21 mouse cellular contexts compared by ENCODE assay signal in genomic region chr2:152361193-152361592, GRCm38 (mm10). TPM values are rescaled to one million over a fixed set of nuclear protein-coding genes. Genes with fewer than 3 reads are reported as not detected.
DNase-seq lines count a peak whose midpoint lies in the region; ATAC-seq and TF ChIP-seq lines count a peak whose summit lies in the region.
"Had no signal": no experiment of that assay in that cellular context is flagged by ENCODE, and none has a peak within 500 bp of the region (broad histone marks: within the 10 kb centered on the region; RNA-seq: fewer than 3 reads in every experiment).

No protein-coding gene starts in this region.

- intact Hi-C loops in heart, postnatal 25 days (cut with DNase I): no loop called here

- H3K4me1 ChIP-seq in intestine, postnatal 0 days (replicated peaks; ENCODE audit: control insufficient read depth, insufficient read depth, low read length): no peaks in the 10 kb centered on the region
- H3K4me1 ChIP-seq in intestine, embryonic 15.5 days (replicated peaks): peaks cover 16% of the 10 kb centered on the region
- peaks cover 16% of the 10 kb centered on the region for H3K4me1 ChIP-seq in lung, embryonic 15.5 days

- no peak overlapping the region for H3K4me3 ChIP-seq in intestine, postnatal 0 days (ENCODE audit: low read depth, low read length)
- no peak overlapping the region for H3K4me3 ChIP-seq in intestine, embryonic 15.5 days (replicated peaks)
- no peak overlapping the region for H3K4me3 ChIP-seq in lung, embryonic 15.5 days
- H3K4me3 ChIP-seq: embryonic facial prominence, embryonic 13.5 days; forebrain, embryonic 12.5 days; heart, embryonic 12.5 days; hindbrain, embryonic 10.5 days had no signal

- no peak overlapping the region for H3K9ac ChIP-seq in intestine, postnatal 0 days (ENCODE audit: low read depth, low read length)
- H3K9ac ChIP-seq in intestine, embryonic 15.5 days: no peak overlapping the region
- no peak overlapping the region for H3K9ac ChIP-seq in lung, embryonic 15.5 days
- H3K9ac ChIP-seq: embryonic facial prominence, embryonic 13.5 days; forebrain, embryonic 12.5 days; heart, embryonic 12.5 days; hindbrain, embryonic 14.5 days had no signal

- WGBS in intestine, postnatal 0 days: 89% methylated on average over 8 of the region's 8 CpGs
- 87% methylated on average over 8 of the region's 8 CpGs for WGBS in intestine, embryonic 15.5 days
- 85% methylated on average over 8 of the region's 8 CpGs for WGBS in lung, embryonic 15.5 days

- H3K27ac ChIP-seq in intestine, postnatal 0 days (ENCODE audit: low read depth, low read length): 0 out of 2 replicates have a peak overlapping the region, but pooled peaks have one; percentile 15
- no peak overlapping the region for H3K27ac ChIP-seq in intestine, embryonic 15.5 days
- peak overlapping the region; percentile 54 for H3K27ac ChIP-seq in lung, embryonic 15.5 days
- H3K27ac ChIP-seq: embryonic facial prominence, embryonic 13.5 days; forebrain, embryonic 12.5 days; hindbrain, embryonic 10.5 days; hindbrain, embryonic 14.5 days had no signal

- no peak for TF ChIP-seq CTCF in intestine, postnatal 0 days (IDR thresholded peaks at IDR 0.05; ENCODE audit: low read depth)

- no peak overlapping the region for H3K4me2 ChIP-seq in intestine, postnatal 0 days (replicated peaks; ENCODE audit: low read depth)
- no peak overlapping the region for H3K4me2 ChIP-seq in intestine, embryonic 15.5 days (replicated peaks)
- H3K4me2 ChIP-seq in lung, embryonic 15.5 days: no peak overlapping the region
- H3K4me2 ChIP-seq: embryonic facial prominence, embryonic 13.5 days; forebrain, embryonic 12.5 days; heart, embryonic 12.5 days; hindbrain, embryonic 14.5 days had no signal

- ATAC-seq in intestine, postnatal 0 days: no peak
- ATAC-seq in intestine, embryonic 15.5 days: no peak
- ATAC-seq in lung, embryonic 15.5 days (ENCODE audit: borderline replicate concordance, extremely low read depth, low FRiP score, low TSS enrichment): no peak
- ATAC-seq: forebrain, embryonic 16.5 days had no signal

- no peaks in the 10 kb centered on the region for H3K27me3 ChIP-seq in intestine, postnatal 0 days (replicated peaks; ENCODE audit: control insufficient read depth, insufficient read depth, low read length)
- H3K27me3 ChIP-seq in intestine, embryonic 15.5 days (replicated peaks): no peaks in the 10 kb centered on the region
- H3K27me3 ChIP-seq in lung, embryonic 15.5 days: no peaks in the 10 kb centered on the region
- H3K27me3 ChIP-seq: embryonic facial prominence, embryonic 13.5 days; heart, embryonic 12.5 days had no signal

- peak; percentile 91 for DNase-seq in heart, adult 11 months
- DNase-seq in heart, postnatal 25 days (ENCODE audit: low spot score): no peak
- no peak for DNase-seq in lung, postnatal 36 days
- no peak for DNase-seq in kidney, postnatal 25 days
- DNase-seq: cerebellum, adult 11-12 months; cerebellum, adult 9-11 months; cerebellum, postnatal 36 days had no signal

- H3K36me3 ChIP-seq in intestine, postnatal 0 days (ENCODE audit: control insufficient read depth, insufficient read depth): no peaks in the 10 kb centered on the region
- no peaks in the 10 kb centered on the region for H3K36me3 ChIP-seq in intestine, embryonic 15.5 days
- H3K36me3 ChIP-seq in lung, embryonic 15.5 days: no peaks in the 10 kb centered on the region
- H3K36me3 ChIP-seq: embryonic facial prominence, embryonic 13.5 days; forebrain, embryonic 12.5 days; heart, embryonic 12.5 days; hindbrain, embryonic 10.5 days had no signal

- no peaks in the 10 kb centered on the region for H3K9me3 ChIP-seq in intestine, postnatal 0 days (ENCODE audit: control insufficient read depth)
- H3K9me3 ChIP-seq in intestine, embryonic 15.5 days: no peaks in the 10 kb centered on the region
- H3K9me3 ChIP-seq in lung, embryonic 15.5 days: no peaks in the 10 kb centered on the region
- H3K9me3 ChIP-seq: embryonic facial prominence, embryonic 13.5 days; forebrain, embryonic 12.5 days; hindbrain, embryonic 10.5 days had no signal

RNA-seq across cellular contexts. Expression of gene Nrsn2, which starts 15.2 kb away (rescaled TPM):
- not detected for total RNA-seq in heart, postnatal 25 days (2021)
- polyA plus RNA-seq in intestine, postnatal 0 days (2015; fragmentation: Nextera tagmentation; extraction: Ambion mirVana): 4.1 and 4.7 TPM in 2 replicates
- polyA plus RNA-seq in intestine, embryonic 15.5 days (2015; fragmentation: Nextera tagmentation; extraction: Ambion mirVana): 1.8 and 2.1 TPM in 2 replicates
- polyA plus RNA-seq in lung, embryonic 15.5 days (2015; fragmentation: Nextera tagmentation; extraction: Ambion mirVana): 0.14 and 0.36 TPM in 2 replicates
- total RNA-seq: gastrocnemius, postnatal 14 days; granulocyte monocyte progenitor cell, adult 5-6 weeks; heart, postnatal 10 days; MEL had no signal
- polyA plus RNA-seq: C2C12 had no signal

RNA-seq across cellular contexts. Expression of gene Trib3, which starts 17.4 kb away (rescaled TPM):
- 1 to 10 TPM; 2.2 to 3.0 TPM for total RNA-seq in heart, postnatal 25 days (2021)
- 2.5 and 2.9 TPM in 2 replicates for polyA plus RNA-seq in intestine, postnatal 0 days (2015; fragmentation: Nextera tagmentation; extraction: Ambion mirVana)
- 4.3 and 4.9 TPM in 2 replicates for polyA plus RNA-seq in intestine, embryonic 15.5 days (2015; fragmentation: Nextera tagmentation; extraction: Ambion mirVana)
- polyA plus RNA-seq in lung, embryonic 15.5 days (2015; fragmentation: Nextera tagmentation; extraction: Ambion mirVana): 4.1 and 5.0 TPM in 2 replicates
- total RNA-seq: granulocyte monocyte progenitor cell, adult 5-6 weeks had no signal

RNA-seq across cellular contexts. Expression of gene Rbck1, which starts 28.7 kb away (rescaled TPM):
- 10 to 100 TPM; 51.9 to 55.9 TPM for total RNA-seq in heart, postnatal 25 days (2021)
- polyA plus RNA-seq in intestine, postnatal 0 days (2015; fragmentation: Nextera tagmentation; extraction: Ambion mirVana): 44.9 and 50.3 TPM in 2 replicates
- 75.2 and 82.2 TPM in 2 replicates for polyA plus RNA-seq in intestine, embryonic 15.5 days (2015; fragmentation: Nextera tagmentation; extraction: Ambion mirVana)
- polyA plus RNA-seq in lung, embryonic 15.5 days (2015; fragmentation: Nextera tagmentation; extraction: Ambion mirVana): 89.7 and 94.4 TPM in 2 replicates

RNA-seq across cellular contexts. Expression of gene Sox12, which starts 36.7 kb away (rescaled TPM):
- total RNA-seq in heart, postnatal 25 days (2021): 1 to 10 TPM; 9.5 to 9.7 TPM
- polyA plus RNA-seq in intestine, postnatal 0 days (2015; fragmentation: Nextera tagmentation; extraction: Ambion mirVana): 2.8 and 3.1 TPM in 2 replicates
- polyA plus RNA-seq in intestine, embryonic 15.5 days (2015; fragmentation: Nextera tagmentation; extraction: Ambion mirVana): 5.4 and 5.9 TPM in 2 replicates
- polyA plus RNA-seq in lung, embryonic 15.5 days (2015; fragmentation: Nextera tagmentation; extraction: Ambion mirVana): 10.5 and 11.3 TPM in 2 replicates

RNA-seq across cellular contexts. Expression of gene Zcchc3, which starts 53.6 kb away (rescaled TPM):
- 10 to 100 TPM in 1 of 2 experiments, 1 to 10 TPM in 1; 9.7 to 10.1 TPM for total RNA-seq in heart, postnatal 25 days (2021)
- polyA plus RNA-seq in intestine, postnatal 0 days (2015; fragmentation: Nextera tagmentation; extraction: Ambion mirVana): 15.7 and 18.1 TPM in 2 replicates
- polyA plus RNA-seq in intestine, embryonic 15.5 days (2015; fragmentation: Nextera tagmentation; extraction: Ambion mirVana): 34.4 and 40.8 TPM in 2 replicates
- polyA plus RNA-seq in lung, embryonic 15.5 days (2015; fragmentation: Nextera tagmentation; extraction: Ambion mirVana): 37.7 and 40.5 TPM in 2 replicates
- polyA plus RNA-seq: C2C12 had no signal
